Mouse (Mus musculus): ENCODE results near the gene AI597479. TPM values are rescaled to one million over a fixed set of nuclear protein-coding genes. Genes with fewer than 3 reads are reported as not detected.

The AI597479 gene
- polyA plus RNA-seq, 1 experiment = 0.02 TPM

GRCm38 (mm10) chr1:43078124-43078523, 20.4 kb upstream of the AI597479 start:
- Histone ChIP-seq H3K9me3 (ENCODE audit: control insufficient read depth, low read length) (no peaks in the 10 kb centered on the region), H3K4me3 (replicated peaks) (no peak overlapping the region), H3K27me3 (ENCODE audit: control insufficient read depth) (no peaks in the 10 kb centered on the region), H3K36me3 (ENCODE audit: control insufficient read depth) (peaks cover 26% of the 10 kb centered on the region), H3K4me1 (ENCODE audit: control insufficient read depth) (no peaks in the 10 kb centered on the region)
- TF ChIP-seq GATA1 (IDR thresholded peaks at IDR 0.05; ENCODE audit: low read length) = no peak
- no peak for TF ChIP-seq TAL1 (IDR thresholded peaks at IDR 0.05; ENCODE audit: low read length)

GRCm38 (mm10) chr1:43082946-43083345, 15.6 kb upstream of the AI597479 start:
- Histone ChIP-seq H3K36me3 (ENCODE audit: control insufficient read depth) (peaks cover 16% of the 10 kb centered on the region), H3K9me3 (ENCODE audit: control insufficient read depth, low read length) (no peaks in the 10 kb centered on the region), H3K4me3 (replicated peaks) (no peak overlapping the region), H3K4me1 (ENCODE audit: control insufficient read depth) (no peaks in the 10 kb centered on the region), H3K27me3 (ENCODE audit: control insufficient read depth) (no peaks in the 10 kb centered on the region)
- TF ChIP-seq TAL1 (IDR thresholded peaks at IDR 0.05; ENCODE audit: low read length) = no peak
- TF ChIP-seq GATA1 (IDR thresholded peaks at IDR 0.05; ENCODE audit: low read length) = no peak

GRCm38 (mm10) chr1:43090418-43090817, 8.1 kb upstream of the AI597479 start:
- Histone ChIP-seq H3K4me3 (replicated peaks) (no peak overlapping the region), H3K27me3 (ENCODE audit: control insufficient read depth) (no peaks in the 10 kb centered on the region), H3K9me3 (ENCODE audit: control insufficient read depth, low read length) (no peaks in the 10 kb centered on the region), H3K36me3 (ENCODE audit: control insufficient read depth) (peaks cover 14% of the 10 kb centered on the region), H3K4me1 (ENCODE audit: control insufficient read depth) (peaks cover 23% of the 10 kb centered on the region)
- TF ChIP-seq GATA1 (IDR thresholded peaks at IDR 0.05; ENCODE audit: low read length) (no peak), TAL1 (IDR thresholded peaks at IDR 0.05; ENCODE audit: low read length) (no peak)

GRCm38 (mm10) chr1:43091306-43092055, 7.0 kb upstream of the AI597479 start:
- peak overlapping the region; percentile 92 for H3K4me3 ChIP-seq (replicated peaks)
- TF ChIP-seq TAL1 (IDR thresholded peaks at IDR 0.05; ENCODE audit: low read length) (no peak), GATA1 (IDR thresholded peaks at IDR 0.05; ENCODE audit: low read length) (no peak)
- peaks cover 15% of the 10 kb centered on the region for H3K36me3 ChIP-seq (ENCODE audit: control insufficient read depth)
- H3K4me1 ChIP-seq (ENCODE audit: control insufficient read depth) = peaks cover 23% of the 10 kb centered on the region
- H3K27me3 ChIP-seq (ENCODE audit: control insufficient read depth) = no peaks in the 10 kb centered on the region
- H3K9me3 ChIP-seq (ENCODE audit: control insufficient read depth, low read length) = no peaks in the 10 kb centered on the region

GRCm38 (mm10) chr1:43092056-43093015, 6.2 kb upstream of the AI597479 start:
- Histone ChIP-seq H3K4me3 (replicated peaks) (peak overlapping the region; percentile 92), H3K27me3 (ENCODE audit: control insufficient read depth) (no peaks in the 10 kb centered on the region), H3K4me1 (ENCODE audit: control insufficient read depth) (peaks cover 30% of the 10 kb centered on the region), H3K9me3 (ENCODE audit: control insufficient read depth, low read length) (no peaks in the 10 kb centered on the region), H3K36me3 (ENCODE audit: control insufficient read depth) (peaks cover 15% of the 10 kb centered on the region)
- TF ChIP-seq GATA1 (IDR thresholded peaks at IDR 0.05; ENCODE audit: low read length) (no peak), TAL1 (IDR thresholded peaks at IDR 0.05; ENCODE audit: low read length) (no peak)

GRCm38 (mm10) chr1:43094206-43094605, 4.3 kb upstream of the AI597479 start:
- no peaks in the 10 kb centered on the region for H3K27me3 ChIP-seq (ENCODE audit: control insufficient read depth)
- peaks cover 10% of the 10 kb centered on the region for H3K36me3 ChIP-seq (ENCODE audit: control insufficient read depth)
- H3K4me1 ChIP-seq (ENCODE audit: control insufficient read depth) = peaks cover 38% of the 10 kb centered on the region
- TF ChIP-seq GATA1 (IDR thresholded peaks at IDR 0.05; ENCODE audit: low read length) (no peak), TAL1 (IDR thresholded peaks at IDR 0.05; ENCODE audit: low read length) (no peak)
- H3K4me3 ChIP-seq (replicated peaks) = no peak overlapping the region
- H3K9me3 ChIP-seq (ENCODE audit: control insufficient read depth, low read length) = no peaks in the 10 kb centered on the region

- no peaks in the 10 kb centered on the region for H3K27me3 ChIP-seq (ENCODE audit: control insufficient read depth)
- no peak for TF ChIP-seq GATA1 (IDR thresholded peaks at IDR 0.05; ENCODE audit: low read length)
- no peak for TF ChIP-seq TAL1 (IDR thresholded peaks at IDR 0.05; ENCODE audit: low read length)
- H3K4me3 ChIP-seq (replicated peaks) = no peak overlapping the region
- peaks cover 43% of the 10 kb centered on the region for H3K36me3 ChIP-seq (ENCODE audit: control insufficient read depth)
- H3K9me3 ChIP-seq (ENCODE audit: control insufficient read depth, low read length) = no peaks in the 10 kb centered on the region
- H3K4me1 ChIP-seq (ENCODE audit: control insufficient read depth) = peaks cover under 1% of the 10 kb centered on the region; the same call in 1 of the 2 replicates
These were observed 10.2 kb downstream of the AI597479 start for GRCm38 (mm10) chr1:43108729-43109128.

- Histone ChIP-seq H3K36me3 (ENCODE audit: control insufficient read depth) (peaks cover 54% of the 10 kb centered on the region), H3K4me3 (replicated peaks) (no peak overlapping the region), H3K4me1 (ENCODE audit: control insufficient read depth) (peaks cover 3% of the 10 kb centered on the region; the same call in 1 of the 2 replicates), H3K27me3 (ENCODE audit: control insufficient read depth) (no peaks in the 10 kb centered on the region), H3K9me3 (ENCODE audit: control insufficient read depth, low read length) (no peaks in the 10 kb centered on the region)
- no peak for TF ChIP-seq GATA1 (IDR thresholded peaks at IDR 0.05; ENCODE audit: low read length)
- TF ChIP-seq TAL1 (IDR thresholded peaks at IDR 0.05; ENCODE audit: low read length) = no peak
These were observed 12.0 kb downstream of the AI597479 start for GRCm38 (mm10) chr1:43110556-43110955.

GRCm38 (mm10) chr1:43112882-43113281, 14.4 kb downstream of the AI597479 start:
- TF ChIP-seq TAL1 (IDR thresholded peaks at IDR 0.05; ENCODE audit: low read length) (no peak), GATA1 (IDR thresholded peaks at IDR 0.05; ENCODE audit: low read length) (no peak)
- H3K27me3 ChIP-seq (ENCODE audit: control insufficient read depth) = no peaks in the 10 kb centered on the region
- H3K9me3 ChIP-seq (ENCODE audit: control insufficient read depth, low read length) = 0 out of 2 replicates have a peak, but pooled peaks cover 2% of the 10 kb centered on the region
- peaks cover 3% of the 10 kb centered on the region; the same call in 1 of the 2 replicates for H3K4me1 ChIP-seq (ENCODE audit: control insufficient read depth)
- H3K36me3 ChIP-seq (ENCODE audit: control insufficient read depth) = peaks cover 58% of the 10 kb centered on the region
- H3K4me3 ChIP-seq (replicated peaks) = no peak overlapping the region

Data from erythroblast, embryonic 14.5 days (primary cell).